8 mouse cellular contexts compared by ENCODE assay signal in the genomic region with DNA sequence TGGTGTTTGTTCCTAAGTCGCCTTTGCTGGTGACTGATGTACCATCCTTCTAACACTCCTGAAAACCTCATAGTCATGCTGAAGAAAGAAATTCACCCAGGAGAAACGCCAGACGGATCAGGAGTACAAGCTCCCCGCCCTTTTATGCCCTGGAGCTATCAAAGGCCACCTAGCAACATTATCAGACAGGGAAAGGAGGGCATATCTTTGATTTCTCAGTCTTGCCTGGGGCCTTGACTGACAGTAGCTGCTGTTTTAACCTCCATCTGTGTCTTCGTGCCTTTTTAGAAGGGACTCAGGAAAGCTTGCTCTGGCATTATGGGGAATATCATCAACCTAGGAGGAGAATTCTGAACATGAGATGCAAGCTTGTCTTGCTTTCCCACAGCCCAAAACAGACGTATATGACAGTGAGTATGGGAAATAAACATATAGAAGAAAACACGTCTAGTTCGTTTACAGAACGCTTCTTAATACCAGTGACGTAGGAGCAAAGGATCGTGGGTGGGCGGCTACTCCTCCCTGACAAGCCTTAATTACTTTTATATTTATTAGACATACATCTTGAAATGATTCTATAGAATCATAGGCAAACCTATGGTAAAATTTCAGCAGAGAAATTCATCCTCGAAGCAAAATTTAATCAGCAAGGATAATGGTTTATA. TPM values are rescaled to one million over a fixed set of nuclear protein-coding genes. Genes with fewer than 3 reads are reported as not detected.
DNase-seq lines count a peak whose midpoint lies in the region; ATAC-seq and TF ChIP-seq lines count a peak whose summit lies in the region.

No protein-coding gene starts in this region.

- no peak for DNase-seq in lung, postnatal 0 days (ENCODE audit: low spot score)
- DNase-seq in forebrain, postnatal 0 days = peak; percentile 28
- DNase-seq in yolk sac, embryonic 10.5 days (ENCODE audit: low spot score) = no peak
- DNase-seq in gastrocnemius, postnatal 14 days = no peak
- no peak for DNase-seq in left cerebral cortex, postnatal 36 days (ENCODE audit: low spot score in 2 of 2)

- TF ChIP-seq CTCF in lung, postnatal 0 days (IDR thresholded peaks at IDR 0.05) = no peak
- TF ChIP-seq CTCF in forebrain, postnatal 0 days (IDR thresholded peaks at IDR 0.05; ENCODE audit: low read depth) = no peak

- H3K27ac ChIP-seq in lung, embryonic 15.5 days = no peak overlapping the region
- no peak overlapping the region for H3K27ac ChIP-seq in lung, postnatal 0 days (ENCODE audit: low read length)
- H3K27ac ChIP-seq in forebrain, postnatal 0 days (ENCODE audit: low read depth, low read length) = no peak overlapping the region
- no peak overlapping the region for H3K27ac ChIP-seq in limb, embryonic 15.5 days
- peak overlapping the region; percentile 38; the same call in 1 of the 2 replicates for H3K27ac ChIP-seq in neural tube, embryonic 15.5 days (replicated peaks)

- no peaks in the 10 kb centered on the region for H3K27me3 ChIP-seq in lung, embryonic 15.5 days
- no peaks in the 10 kb centered on the region for H3K27me3 ChIP-seq in lung, postnatal 0 days (replicated peaks; ENCODE audit: insufficient read depth, low read length)
- H3K27me3 ChIP-seq in forebrain, postnatal 0 days (ENCODE audit: insufficient read depth, low read length) = no peaks in the 10 kb centered on the region
- no peaks in the 10 kb centered on the region for H3K27me3 ChIP-seq in limb, embryonic 15.5 days
- H3K27me3 ChIP-seq in neural tube, embryonic 15.5 days (replicated peaks) = no peaks in the 10 kb centered on the region

- intact Hi-C loops in gastrocnemius, postnatal 14 days (cut with DNase I; ENCODE audit: low total_unique reads) = loop anchor here (10.0 kb wide), 2 partner anchors 247 to 827 kb away; no protein-coding TSS in a partner anchor
- intact Hi-C loops in left cerebral cortex, postnatal 36 days (cut with DNase I) = loop anchor here (5.0 to 10.0 kb wide), 5 partner anchors 85 to 835 kb away; a partner anchor contains a TSS

- no peak overlapping the region for H3K9ac ChIP-seq in lung, embryonic 15.5 days
- no peak overlapping the region for H3K9ac ChIP-seq in lung, postnatal 0 days (replicated peaks; ENCODE audit: low read depth)
- H3K9ac ChIP-seq in forebrain, postnatal 0 days = no peak overlapping the region
- no peak overlapping the region for H3K9ac ChIP-seq in limb, embryonic 15.5 days
- H3K9ac ChIP-seq in neural tube, embryonic 15.5 days (replicated peaks) = no peak overlapping the region

- peak; percentile 53; the same call in 1 of the 2 replicates for ATAC-seq in lung, embryonic 15.5 days (ENCODE audit: borderline replicate concordance, extremely low read depth, low FRiP score, low TSS enrichment)
- ATAC-seq in lung, postnatal 0 days = no peak
- ATAC-seq in forebrain, postnatal 0 days = no peak
- no peak for ATAC-seq in limb, embryonic 15.5 days (ENCODE audit: insufficient number of reproducible peaks, low FRiP score, low TSS enrichment, low read depth)
- no peak for ATAC-seq in neural tube, embryonic 15.5 days (ENCODE audit: low FRiP score)

- WGBS in lung, embryonic 15.5 days = 26% methylated on average over 13 of the region's 13 CpGs
- 34% methylated on average over 13 of the region's 13 CpGs for WGBS in lung, postnatal 0 days
- 28% methylated on average over 13 of the region's 13 CpGs for WGBS in forebrain, postnatal 0 days
- WGBS in limb, embryonic 15.5 days = 26% methylated on average over 13 of the region's 13 CpGs
- WGBS in neural tube, embryonic 15.5 days = 26% methylated on average over 13 of the region's 13 CpGs

- H3K4me1 ChIP-seq in lung, embryonic 15.5 days = peaks cover 26% of the 10 kb centered on the region
- peaks cover 3% of the 10 kb centered on the region; the same call in 1 of the 2 replicates for H3K4me1 ChIP-seq in lung, postnatal 0 days (ENCODE audit: insufficient read depth, low read depth, low read length)
- peaks cover 13% of the 10 kb centered on the region; the same call in 1 of the 2 replicates for H3K4me1 ChIP-seq in forebrain, postnatal 0 days (ENCODE audit: insufficient read depth)
- H3K4me1 ChIP-seq in limb, embryonic 15.5 days = peaks cover 32% of the 10 kb centered on the region
- H3K4me1 ChIP-seq in neural tube, embryonic 15.5 days = peaks cover 47% of the 10 kb centered on the region

- peak overlapping the region; percentile 4; the same call in 1 of the 2 replicates for H3K4me2 ChIP-seq in lung, embryonic 15.5 days
- H3K4me2 ChIP-seq in lung, postnatal 0 days (replicated peaks; ENCODE audit: low read depth, low read length) = no peak overlapping the region; the same call in 1 of the 2 replicates
- H3K4me2 ChIP-seq in forebrain, postnatal 0 days (ENCODE audit: low read depth) = peak overlapping the region; percentile 48; the same call in 1 of the 2 replicates
- H3K4me2 ChIP-seq in limb, embryonic 15.5 days = peak overlapping the region; percentile 50; the same call in 1 of the 2 replicates
- peak overlapping the region; percentile 59; the same call in 1 of the 2 replicates for H3K4me2 ChIP-seq in neural tube, embryonic 15.5 days

- TF ChIP-seq EP300 in lung, postnatal 0 days (IDR thresholded peaks at IDR 0.05) = no peak

- no peaks in the 10 kb centered on the region for H3K36me3 ChIP-seq in lung, embryonic 15.5 days
- no peaks in the 10 kb centered on the region for H3K36me3 ChIP-seq in lung, postnatal 0 days (ENCODE audit: insufficient read depth, low read length)
- H3K36me3 ChIP-seq in forebrain, postnatal 0 days (ENCODE audit: insufficient read depth) = no peaks in the 10 kb centered on the region
- H3K36me3 ChIP-seq in limb, embryonic 15.5 days = no peaks in the 10 kb centered on the region
- no peaks in the 10 kb centered on the region for H3K36me3 ChIP-seq in neural tube, embryonic 15.5 days

- no peak overlapping the region for H3K4me3 ChIP-seq in lung, embryonic 15.5 days
- no peak overlapping the region for H3K4me3 ChIP-seq in lung, postnatal 0 days (ENCODE audit: low read depth, low read length)
- H3K4me3 ChIP-seq in forebrain, postnatal 0 days (ENCODE audit: low read depth, low read length) = 0 out of 2 replicates have a peak overlapping the region, but pooled peaks have one; percentile 26
- H3K4me3 ChIP-seq in limb, embryonic 15.5 days = no peak overlapping the region
- no peak overlapping the region for H3K4me3 ChIP-seq in neural tube, embryonic 15.5 days (replicated peaks)

- no peaks in the 10 kb centered on the region for H3K9me3 ChIP-seq in lung, embryonic 15.5 days
- H3K9me3 ChIP-seq in lung, postnatal 0 days (ENCODE audit: low read length) = no peaks in the 10 kb centered on the region
- H3K9me3 ChIP-seq in forebrain, postnatal 0 days (ENCODE audit: low read length) = no peaks in the 10 kb centered on the region
- no peaks in the 10 kb centered on the region for H3K9me3 ChIP-seq in limb, embryonic 15.5 days
- no peaks in the 10 kb centered on the region for H3K9me3 ChIP-seq in neural tube, embryonic 15.5 days (replicated peaks)

RNA-seq across cellular contexts. Expression of a gene that starts 1.1 kb away (rescaled TPM):
- 7.3 and 8.2 TPM in 2 replicates for polyA plus RNA-seq in lung, embryonic 15.5 days (2015; fragmentation: Nextera tagmentation; extraction: Ambion mirVana)
- 2.1 and 2.2 TPM in 2 replicates for polyA plus RNA-seq in lung, postnatal 0 days (2015; fragmentation: Nextera tagmentation; extraction: Ambion mirVana)
- total RNA-seq in forebrain, postnatal 0 days (2014; rRNA removed) = 7.5 and 16.3 TPM in 2 replicates
- 5.9 and 10.5 TPM in 2 replicates for polyA plus RNA-seq in forebrain, postnatal 0 days (2015; fragmentation: Nextera tagmentation; extraction: Ambion mirVana)
- polyA plus RNA-seq in limb, embryonic 15.5 days (2015; fragmentation: Nextera tagmentation; extraction: Ambion mirVana) = 21.3 and 28.5 TPM in 2 replicates
- polyA plus RNA-seq in neural tube, embryonic 15.5 days (2015; fragmentation: Nextera tagmentation; extraction: Ambion mirVana) = 11.4 and 11.5 TPM in 2 replicates
- 1 to 10 TPM; 7.3 to 9.3 TPM for total RNA-seq in gastrocnemius, postnatal 14 days (2021)
- under 1 TPM; 0.25 to 0.59 TPM for total RNA-seq in left cerebral cortex, postnatal 36 days (2021)
